Mouse (Mus musculus) megakaryocyte-erythroid progenitor cell, adult 5 weeks (primary cell): ENCODE measurements around the gene Olfr247. TPM values are rescaled to one million over a fixed set of nuclear protein-coding genes. Genes with fewer than 3 reads are reported as not detected.

Source experiments
- polyA plus RNA-seq: library from polyadenylated mRNA; stranded (reverse); fragments of >175 nt; gene quantifications from 2 replicates; pipeline ENCODE4 v1.2.3, GENCODE M21; 2012

The Olfr247 gene
- polyA plus RNA-seq = not detected in 2 replicates

DNA sequence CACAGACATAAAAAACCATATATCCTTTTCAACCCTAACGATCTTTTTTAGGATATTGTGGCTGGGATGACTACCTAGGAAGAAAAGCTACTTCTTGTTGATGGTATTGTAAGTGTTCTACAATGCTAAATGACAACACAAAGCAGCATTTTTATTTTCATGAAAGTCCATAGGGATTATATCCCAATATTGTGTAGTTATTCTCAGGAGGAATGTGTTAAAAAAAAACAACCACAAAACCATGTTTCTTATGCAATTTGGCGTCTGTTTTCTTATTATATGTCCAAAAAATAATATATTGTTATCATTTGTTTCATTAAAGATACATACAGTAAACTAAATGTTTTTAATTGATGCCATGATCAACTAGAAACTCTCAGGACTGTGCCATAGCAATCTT lies at the start of gene Olfr247:
Gene Olfr247, minus strand, starts transcription at position 101 of the 400 bp plus-strand sequence.

DNA sequence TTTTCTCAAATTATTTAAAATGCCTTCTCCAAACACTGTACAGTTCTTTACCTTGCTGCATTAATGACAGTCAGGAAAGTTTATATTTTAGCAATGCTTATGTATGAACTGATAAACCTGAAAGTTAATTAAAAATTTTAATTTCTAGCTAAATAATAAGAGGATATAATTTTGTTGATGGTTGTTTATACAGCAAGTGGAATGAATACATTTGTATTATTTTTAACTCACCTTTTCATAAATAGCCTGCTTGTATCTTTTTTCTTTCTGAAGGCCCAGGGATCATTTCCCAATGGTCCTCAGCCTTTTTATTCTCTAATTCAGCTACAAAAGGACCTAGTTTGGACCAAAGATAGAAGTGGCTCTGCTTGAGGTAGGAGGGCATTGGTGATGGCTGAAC lies 36.4 kb upstream of the Olfr247 start, which contains the start of gene Olfr820:
Gene Olfr820, plus strand, starts transcription at position 301 of the 400 bp plus-strand sequence.

DNA sequence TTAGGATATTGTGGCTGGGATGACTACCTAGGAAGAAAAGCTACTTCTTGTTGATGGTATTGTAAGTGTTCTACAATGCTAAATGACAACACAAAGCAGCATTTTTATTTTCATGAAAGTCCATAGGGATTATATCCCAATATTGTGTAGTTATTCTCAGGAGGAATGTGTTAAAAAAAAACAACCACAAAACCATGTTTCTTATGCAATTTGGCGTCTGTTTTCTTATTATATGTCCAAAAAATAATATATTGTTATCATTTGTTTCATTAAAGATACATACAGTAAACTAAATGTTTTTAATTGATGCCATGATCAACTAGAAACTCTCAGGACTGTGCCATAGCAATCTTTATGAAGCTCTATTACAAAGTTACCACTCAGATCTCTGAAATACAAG lies 9.0 kb upstream of the Olfr247 start, which contains the start of gene Gm10310:
Gene Gm10310, minus strand, starts transcription at position 101 of the 400 bp plus-strand sequence.

DNA sequence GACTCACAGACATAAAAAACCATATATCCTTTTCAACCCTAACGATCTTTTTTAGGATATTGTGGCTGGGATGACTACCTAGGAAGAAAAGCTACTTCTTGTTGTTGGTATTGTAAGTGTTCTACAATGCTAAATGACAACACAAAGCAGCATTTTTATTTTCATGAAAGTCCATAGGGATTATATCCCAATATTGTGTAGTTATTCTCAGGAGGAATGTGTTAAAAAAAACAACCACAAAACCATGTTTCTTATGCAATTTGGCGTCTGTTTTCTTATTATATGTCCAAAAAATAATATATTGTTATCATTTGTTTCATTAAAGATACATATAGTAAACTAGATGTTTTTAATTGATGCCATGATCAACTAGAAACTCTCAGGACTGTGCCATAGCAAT lies 8.8 kb downstream of the Olfr247 start, which contains the start of gene Olfr819:
Gene Olfr819, minus strand, starts transcription at position 101 of the 400 bp plus-strand sequence.

DNA sequence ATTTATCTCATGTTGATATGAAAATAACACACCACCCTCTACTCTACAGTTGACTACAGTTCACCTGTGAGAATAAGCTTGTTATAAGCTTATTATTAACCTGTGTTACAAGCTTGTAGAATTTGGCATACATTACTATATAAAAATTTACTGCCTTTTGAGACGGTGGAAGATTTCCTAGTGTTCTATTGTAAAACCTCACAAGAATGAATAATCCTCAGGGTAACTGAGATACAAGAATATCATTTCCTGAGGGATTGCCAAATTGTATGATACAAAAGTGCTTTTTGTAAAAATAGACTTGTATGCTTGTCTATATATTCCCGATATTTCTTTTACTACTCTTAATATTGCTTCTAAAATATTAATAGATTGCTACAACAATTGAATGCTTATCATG lies 26.9 kb downstream of the Olfr247 start, which contains the start of gene Olfr818:
Gene Olfr818, minus strand, starts transcription at position 101 of the 400 bp plus-strand sequence.

Other genes with a start within 250 kb of the Olfr247 start
- not detected in 2 replicates for gene Olfr805, start 246.8 kb downstream of the Olfr247 start, polyA plus RNA-seq
- not detected in 2 replicates for gene Olfr806, start 234.2 kb downstream of the Olfr247 start, polyA plus RNA-seq
- not detected in 2 replicates for gene Olfr807, start 218.3 kb downstream of the Olfr247 start, polyA plus RNA-seq
- gene Olfr808, start 210.7 kb downstream of the Olfr247 start, polyA plus RNA-seq = 0.02 TPM in 1 of 2 replicates, not detected in the other
- not detected in 2 replicates for gene Olfr809, start 201.5 kb downstream of the Olfr247 start, polyA plus RNA-seq
- not detected in 2 replicates for gene Olfr810, start 181.2 kb downstream of the Olfr247 start, polyA plus RNA-seq
- gene Olfr811, start 171.7 kb downstream of the Olfr247 start, polyA plus RNA-seq = not detected in 2 replicates
- not detected in 2 replicates for gene Olfr812, start 130.0 kb downstream of the Olfr247 start, polyA plus RNA-seq
- not detected in 2 replicates for gene Olfr813, start 120.8 kb downstream of the Olfr247 start, polyA plus RNA-seq
- gene Olfr814, start 96.3 kb downstream of the Olfr247 start, polyA plus RNA-seq = not detected in 2 replicates
- gene Olfr815, start 70.3 kb downstream of the Olfr247 start, polyA plus RNA-seq = not detected in 2 replicates
- not detected in 2 replicates for gene Olfr816, start 60.5 kb downstream of the Olfr247 start, polyA plus RNA-seq
- gene Olfr818, start 27.0 kb downstream of the Olfr247 start, polyA plus RNA-seq = not detected in 2 replicates
- gene Olfr819, start 8.9 kb downstream of the Olfr247 start, polyA plus RNA-seq = not detected in 2 replicates
- gene Gm10310, start 8.9 kb upstream of the Olfr247 start, polyA plus RNA-seq = not detected in 2 replicates
- gene Olfr820, start 36.5 kb upstream of the Olfr247 start, polyA plus RNA-seq = not detected in 2 replicates
- gene Olfr821, start 54.2 kb upstream of the Olfr247 start, polyA plus RNA-seq = not detected in 2 replicates
- not detected in 2 replicates for gene Olfr822, start 95.1 kb upstream of the Olfr247 start, polyA plus RNA-seq
- gene Olfr823, start 139.2 kb upstream of the Olfr247 start, polyA plus RNA-seq = not detected in 2 replicates
- not detected in 2 replicates for gene Olfr824, start 153.9 kb upstream of the Olfr247 start, polyA plus RNA-seq
- gene Olfr825, start 190.6 kb upstream of the Olfr247 start, polyA plus RNA-seq = 0.03 TPM in 1 of 2 replicates, not detected in the other
- gene Olfr826, start 208.0 kb upstream of the Olfr247 start, polyA plus RNA-seq = not detected in 2 replicates
- gene Olfr827, start 238.3 kb upstream of the Olfr247 start, polyA plus RNA-seq = not detected in 2 replicates